Comparison of ENCODE assay signal across 17 mouse cellular contexts in the genomic region with DNA sequence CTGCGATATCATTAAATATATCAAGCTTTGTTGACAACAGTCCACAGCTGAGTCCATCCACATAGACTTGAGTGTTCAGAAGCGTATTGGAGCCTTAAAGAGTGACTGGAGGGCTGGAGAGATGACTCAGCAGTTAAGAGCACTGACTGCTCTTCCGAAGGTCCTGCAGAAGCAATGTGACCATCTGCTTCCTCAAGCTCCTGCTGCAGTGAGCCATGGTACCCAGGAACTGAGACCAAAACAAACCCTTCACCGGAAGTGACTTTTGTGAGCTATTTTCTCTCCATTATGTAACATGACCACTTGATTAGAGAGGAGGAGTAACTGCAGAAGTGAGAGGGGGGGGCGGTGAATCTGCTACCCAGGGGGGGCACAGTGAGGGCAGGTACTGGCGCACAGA. TPM values are rescaled to one million over a fixed set of nuclear protein-coding genes. Genes with fewer than 3 reads are reported as not detected.
DNase-seq lines count a peak whose midpoint lies in the region; ATAC-seq and TF ChIP-seq lines count a peak whose summit lies in the region.
"Had no signal": no experiment of that assay in that cellular context is flagged by ENCODE, and none has a peak within 500 bp of the region (broad histone marks: within the 10 kb centered on the region; RNA-seq: fewer than 3 reads in every experiment).

No protein-coding gene starts in this region.

- peak; percentile 64 for ATAC-seq in frontal cortex, adult (ENCODE audit: low TSS enrichment)
- ATAC-seq in liver, embryonic 16.5 days (ENCODE audit: low read depth), result peak; percentile 24; the same call in 1 of the 2 replicates
- peak; percentile 54; the same call in 1 of the 2 replicates for ATAC-seq in monocyte, adult 5-6 weeks (replicated peaks; ENCODE audit: insufficient number of reproducible peaks, low FRiP score, low TSS enrichment, poor library complexity, severe bottlenecking)
- ATAC-seq: hindbrain, embryonic 16.5 days had no signal

- WGBS in liver, embryonic 16.5 days (ENCODE audit: insufficient replicate concordance), result 31% methylated on average over 6 of the region's 6 CpGs
- 5% methylated on average over 6 of the region's 6 CpGs for WGBS in bone marrow, adult 2 months

- H3K4me1 ChIP-seq in liver, embryonic 16.5 days (ENCODE audit: control insufficient read depth, low read depth, low read length), result peaks cover 3% of the 10 kb centered on the region; the same call in 1 of the 2 replicates
- H3K4me1 ChIP-seq in bone marrow, adult 2 months (ENCODE audit: control insufficient read depth, insufficient read depth, low read length), result peaks cover 5% of the 10 kb centered on the region; the same call in 1 of the 2 replicates
- H3K4me1 ChIP-seq: heart, embryonic 15.5 days had no signal

- H3K27me3 ChIP-seq in liver, embryonic 16.5 days (ENCODE audit: control insufficient read depth, insufficient read depth, low read depth, low read length), result no peaks in the 10 kb centered on the region

- no peak for TF ChIP-seq CTCF in bone marrow, adult 2 months (IDR thresholded peaks at IDR 0.05; ENCODE audit: control insufficient read depth, insufficient read depth, low read length)
- TF ChIP-seq CTCF in gastrocnemius, adult 2 months (IDR thresholded peaks at IDR 0.05), result no peak

- no peaks in the 10 kb centered on the region for H3K36me3 ChIP-seq in liver, embryonic 16.5 days (ENCODE audit: control insufficient read depth, insufficient read depth)
- H3K36me3 ChIP-seq: forebrain, embryonic 10.5 days; heart, embryonic 15.5 days had no signal

- intact Hi-C loops in gastrocnemius, adult 2 months (cut with DNase I), result no loop called here

- no peak overlapping the region for H3K9ac ChIP-seq in liver, embryonic 16.5 days (ENCODE audit: low read depth, low read length)
- H3K9ac ChIP-seq: heart, embryonic 15.5 days had no signal

- H3K27ac ChIP-seq in liver, embryonic 16.5 days (ENCODE audit: low read length), result no peak overlapping the region
- peak overlapping the region; percentile 23; the same call in 1 of the 2 replicates for H3K27ac ChIP-seq in bone marrow, adult 2 months (ENCODE audit: control insufficient read depth, insufficient read depth, low read depth, low read length, poor library complexity)
- H3K27ac ChIP-seq in gastrocnemius, adult 2 months, result no peak overlapping the region
- H3K27ac ChIP-seq: forebrain, embryonic 10.5 days; heart, embryonic 15.5 days had no signal

- no peak for DNase-seq in frontal cortex, postnatal 36 days (ENCODE audit: low spot score in 2 of 2)
- DNase-seq in liver, result no peak
- DNase-seq in embryo, embryonic 9.5 days (ENCODE audit: extremely low spot score), result no peak
- DNase-seq in gastrocnemius, adult 2 months, result no peak
- DNase-seq: gastrocnemius, postnatal 14 days; lung, adult 2 months; midbrain, embryonic 14.5 days; right cerebral cortex, postnatal 4 days; thymus, adult 2 months had no signal

- no peak overlapping the region for H3K4me2 ChIP-seq in liver, embryonic 16.5 days (ENCODE audit: low read depth, low read length)
- H3K4me2 ChIP-seq: heart, embryonic 15.5 days had no signal

- H3K9me3 ChIP-seq in liver, embryonic 16.5 days (replicated peaks; ENCODE audit: control insufficient read depth, low read length), result no peaks in the 10 kb centered on the region
- H3K9me3 ChIP-seq: forebrain, embryonic 10.5 days; heart, embryonic 15.5 days had no signal

- H3K4me3 ChIP-seq in liver, embryonic 16.5 days (ENCODE audit: low read depth, low read length), result no peak overlapping the region
- no peak overlapping the region for H3K4me3 ChIP-seq in bone marrow, adult 2 months (replicated peaks; ENCODE audit: control insufficient read depth, low read depth, low read length)
- no peak overlapping the region for H3K4me3 ChIP-seq in gastrocnemius, adult 2 months
- H3K4me3 ChIP-seq: forebrain, embryonic 10.5 days; heart, embryonic 15.5 days had no signal

- no peak for TF ChIP-seq POLR2A in bone marrow, adult 2 months (IDR thresholded peaks at IDR 0.05; ENCODE audit: borderline replicate concordance, control insufficient read depth, low read depth, low read length)

RNA-seq across cellular contexts. Expression of a gene that starts 39.3 kb away (rescaled TPM):
- not detected in 2 replicates for polyA plus RNA-seq in liver, embryonic 16.5 days (2015; fragmentation: Nextera tagmentation; extraction: Ambion mirVana)
- not detected in 2 replicates for polyA plus RNA-seq in bone marrow, adult 2 months (2011; ENCODE audit: insufficient read depth, insufficient read length, low replicate concordance, missing spikeins)
- total RNA-seq in monocyte, adult 5-6 weeks (2017), result not detected in 3 replicates
- total RNA-seq in gastrocnemius, adult 2 months (2021), result not detected
- total RNA-seq: gastrocnemius, postnatal 14 days; left cerebral cortex, postnatal 36 days had no signal
- polyA plus RNA-seq: forebrain, embryonic 10.5 days; heart, embryonic 15.5 days; hindbrain, embryonic 16.5 days; lung, adult 2 months; midbrain, embryonic 14.5 days; thymus, adult 2 months had no signal

RNA-seq across cellular contexts. Expression of a gene that starts 54.7 kb away (rescaled TPM):
- 0.61 and 1.2 TPM in 2 replicates for polyA plus RNA-seq in liver, embryonic 16.5 days (2015; fragmentation: Nextera tagmentation; extraction: Ambion mirVana)
- polyA plus RNA-seq in bone marrow, adult 2 months (2011; ENCODE audit: insufficient read depth, insufficient read length, low replicate concordance, missing spikeins), result 1.9 and 4.1 TPM in 2 replicates
- 0.10 to 0.29 TPM in 2 of 3 replicates, not detected in the other for total RNA-seq in monocyte, adult 5-6 weeks (2017)
- 1 to 10 TPM; 3.7 to 5.2 TPM for total RNA-seq in gastrocnemius, adult 2 months (2021)
